Mouse (Mus musculus) kidney, postnatal 10 days (tissue): ENCODE measurements around the gene Chkb.
A peak's percentile ranks its signal among the peaks of the same experiment; 100 is the strongest.

Source experiments
- DNase-seq: peaks from one replicate; pipeline ENCODE4 v3.0.0; 2021; ENCODE audit warnings: mixed read lengths

Chkb gene

GRCm38 (mm10) chr15:89429352-89430221 lies at the start of gene Chkb, which contains the start of the genes C730034F03Rik and Gm44502:
Gene Chkb, minus strand, starts transcription at chr15:89429908.
Gene C730034F03Rik, plus strand, starts transcription at chr15:89429589.
Gene Gm44502, minus strand, starts transcription at chr15:89429696.
- peak; percentile 94 for DNase-seq

- DNase-seq, result no peak
These were observed 48.9 kb upstream of the Chkb start for GRCm38 (mm10) chr15:89478622-89479021.

- DNase-seq, result no peak
These were observed 48.1 kb upstream of the Chkb start for GRCm38 (mm10) chr15:89477806-89478205.

GRCm38 (mm10) chr15:89477091-89477491 lies 47.4 kb upstream of the Chkb start, which contains the start of gene Arsa:
Gene Arsa, minus strand, starts transcription at chr15:89477425.
- peak; percentile 66 for DNase-seq

GRCm38 (mm10) chr15:89476475-89476815 lies 46.7 kb upstream of the Chkb start:
- no peak for DNase-seq

- DNase-seq, result peak; percentile 95
These were observed 46.1 kb upstream of the Chkb start for GRCm38 (mm10) chr15:89475611-89476474.

- no peak for DNase-seq
These were observed 45.5 kb upstream of the Chkb start for GRCm38 (mm10) chr15:89475293-89475600.

- no peak for DNase-seq
These were observed 45.0 kb upstream of the Chkb start for GRCm38 (mm10) chr15:89474596-89475292.

- no peak for DNase-seq
These were observed 44.2 kb upstream of the Chkb start for GRCm38 (mm10) chr15:89473921-89474320.

GRCm38 (mm10) chr15:89473370-89473769 lies 43.7 kb upstream of the Chkb start:
- no peak for DNase-seq

- no peak for DNase-seq
These were observed 41.8 kb upstream of the Chkb start for GRCm38 (mm10) chr15:89471476-89471875.

- no peak for DNase-seq
These were observed 38.9 kb upstream of the Chkb start for GRCm38 (mm10) chr15:89468577-89468976.

GRCm38 (mm10) chr15:89465052-89465451 lies 35.3 kb upstream of the Chkb start:
- DNase-seq, result no peak

- peak; percentile 53 for DNase-seq
These were observed 33.9 kb upstream of the Chkb start for GRCm38 (mm10) chr15:89463334-89464235.

- DNase-seq, result no peak
These were observed 32.5 kb upstream of the Chkb start for GRCm38 (mm10) chr15:89462176-89462575.

GRCm38 (mm10) chr15:89461321-89461720 lies 31.6 kb upstream of the Chkb start:
- no peak for DNase-seq

- DNase-seq, result no peak
These were observed 30.6 kb upstream of the Chkb start for GRCm38 (mm10) chr15:89460298-89460697.

GRCm38 (mm10) chr15:89459821-89460220 lies 30.1 kb upstream of the Chkb start:
- no peak for DNase-seq

- DNase-seq, result no peak
These were observed 29.2 kb upstream of the Chkb start for GRCm38 (mm10) chr15:89458942-89459341.

- DNase-seq, result no peak
These were observed 25.9 kb upstream of the Chkb start for GRCm38 (mm10) chr15:89455642-89456041.

GRCm38 (mm10) chr15:89454857-89455256 lies 25.1 kb upstream of the Chkb start:
- DNase-seq, result no peak

GRCm38 (mm10) chr15:89453865-89454478 lies 24.3 kb upstream of the Chkb start, which contains the start of gene Mapk8ip2:
Gene Mapk8ip2, plus strand, starts transcription at chr15:89453913.
- DNase-seq, result no peak
